ENCODE assay signal across 20 mouse cellular contexts in genomic region chr9:91048569-91048968, GRCm38 (mm10).
DNase-seq lines count a peak whose midpoint lies in the region; ATAC-seq and TF ChIP-seq lines count a peak whose summit lies in the region.
"Had no signal": no experiment of that assay in that cellular context is flagged by ENCODE, and none has a peak within 500 bp of the region (broad histone marks: within the 10 kb centered on the region; RNA-seq: fewer than 3 reads in every experiment).

No protein-coding gene starts in this region.

- no peaks in the 10 kb centered on the region for H3K4me1 ChIP-seq in hindbrain, postnatal 0 days (ENCODE audit: insufficient read depth, low read length)
- H3K4me1 ChIP-seq in hindbrain, embryonic 13.5 days (replicated peaks) = no peaks in the 10 kb centered on the region
- peaks cover 2% of the 10 kb centered on the region; the same call in 1 of the 2 replicates for H3K4me1 ChIP-seq in limb, embryonic 11.5 days (ENCODE audit: control insufficient read depth, insufficient read depth, low read length)
- peaks cover 4% of the 10 kb centered on the region for H3K4me1 ChIP-seq in limb, embryonic 10.5 days
- H3K4me1 ChIP-seq: heart, embryonic 12.5 days; hindbrain, embryonic 15.5 days; liver, embryonic 12.5 days; lung, embryonic 15.5 days; midbrain, embryonic 10.5 days; neural tube, embryonic 12.5 days had no signal

- no peaks in the 10 kb centered on the region for H3K9me3 ChIP-seq in hindbrain, postnatal 0 days (ENCODE audit: low read length)
- no peaks in the 10 kb centered on the region for H3K9me3 ChIP-seq in hindbrain, embryonic 13.5 days
- H3K9me3 ChIP-seq in limb, embryonic 11.5 days (ENCODE audit: control insufficient read depth, low read length) = no peaks in the 10 kb centered on the region
- no peaks in the 10 kb centered on the region for H3K9me3 ChIP-seq in limb, embryonic 10.5 days (replicated peaks)
- H3K9me3 ChIP-seq: heart, embryonic 12.5 days; hindbrain, embryonic 15.5 days; liver, embryonic 12.5 days; lung, embryonic 15.5 days; midbrain, embryonic 10.5 days; neural tube, embryonic 12.5 days had no signal

- H3K4me3 ChIP-seq in hindbrain, postnatal 0 days (ENCODE audit: low read length) = no peak overlapping the region
- H3K4me3 ChIP-seq in hindbrain, embryonic 13.5 days = no peak overlapping the region
- H3K4me3 ChIP-seq in limb, embryonic 11.5 days (ENCODE audit: low read depth, low read length) = no peak overlapping the region
- H3K4me3 ChIP-seq in limb, embryonic 10.5 days = no peak overlapping the region
- H3K4me3 ChIP-seq: heart, embryonic 12.5 days; hindbrain, embryonic 15.5 days; liver, embryonic 12.5 days; lung, embryonic 15.5 days; midbrain, embryonic 10.5 days; neural tube, embryonic 12.5 days had no signal

- no peak overlapping the region for H3K9ac ChIP-seq in hindbrain, postnatal 0 days (replicated peaks; ENCODE audit: low read length)
- H3K9ac ChIP-seq in hindbrain, embryonic 13.5 days = no peak overlapping the region
- no peak overlapping the region for H3K9ac ChIP-seq in limb, embryonic 11.5 days (ENCODE audit: low read length)
- H3K9ac ChIP-seq: heart, embryonic 12.5 days; hindbrain, embryonic 15.5 days; liver, embryonic 12.5 days; lung, embryonic 15.5 days; neural tube, embryonic 12.5 days had no signal

- no peaks in the 10 kb centered on the region for H3K27me3 ChIP-seq in hindbrain, postnatal 0 days (ENCODE audit: insufficient read depth, low read length)
- H3K27me3 ChIP-seq in hindbrain, embryonic 13.5 days = no peaks in the 10 kb centered on the region
- no peaks in the 10 kb centered on the region for H3K27me3 ChIP-seq in limb, embryonic 11.5 days (ENCODE audit: control insufficient read depth, insufficient read depth, low read length)
- no peaks in the 10 kb centered on the region for H3K27me3 ChIP-seq in limb, embryonic 10.5 days (ENCODE audit: low read depth, poor library complexity, severe bottlenecking)
- H3K27me3 ChIP-seq: heart, embryonic 12.5 days; hindbrain, embryonic 15.5 days; liver, embryonic 12.5 days; lung, embryonic 15.5 days; neural tube, embryonic 12.5 days had no signal

- H3K27ac ChIP-seq in hindbrain, postnatal 0 days = no peak overlapping the region
- no peak overlapping the region for H3K27ac ChIP-seq in hindbrain, embryonic 13.5 days
- H3K27ac ChIP-seq in limb, embryonic 11.5 days (replicated peaks; ENCODE audit: low read depth, low read length) = no peak overlapping the region
- H3K27ac ChIP-seq in limb, embryonic 10.5 days = no peak overlapping the region
- H3K27ac ChIP-seq: hindbrain, embryonic 15.5 days; liver, embryonic 12.5 days; lung, embryonic 15.5 days; macrophage; midbrain, embryonic 10.5 days; neural tube, embryonic 12.5 days had no signal

- no peak overlapping the region for H3K4me2 ChIP-seq in hindbrain, postnatal 0 days (ENCODE audit: low read depth, low read length)
- H3K4me2 ChIP-seq in hindbrain, embryonic 13.5 days = no peak overlapping the region
- H3K4me2 ChIP-seq in limb, embryonic 11.5 days (ENCODE audit: low read depth, severe bottlenecking) = no peak overlapping the region
- H3K4me2 ChIP-seq: heart, embryonic 12.5 days; hindbrain, embryonic 15.5 days; liver, embryonic 12.5 days; lung, embryonic 15.5 days; neural tube, embryonic 12.5 days had no signal

- WGBS in hindbrain, postnatal 0 days = 33% methylated on average over 2 of the region's 2 CpGs
- WGBS in hindbrain, embryonic 13.5 days = 38% methylated on average over 2 of the region's 2 CpGs
- 33% methylated on average over 2 of the region's 2 CpGs for WGBS in limb, embryonic 11.5 days
- WGBS in limb, embryonic 10.5 days = 30% methylated on average over 2 of the region's 2 CpGs

- TF ChIP-seq CTCF in hindbrain, postnatal 0 days (IDR thresholded peaks at IDR 0.05; ENCODE audit: low read depth) = 0 out of 2 replicates have a peak, but pooled peaks have one; percentile 2
- peak; percentile 18; the same call in 1 of the 2 replicates for TF ChIP-seq CTCF in brain, embryonic 14.5 days (IDR thresholded peaks at IDR 0.05; ENCODE audit: borderline replicate concordance, extremely low read depth, insufficient read depth, insufficient read length)

- no peak for ATAC-seq in hindbrain, postnatal 0 days
- ATAC-seq in hindbrain, embryonic 13.5 days (ENCODE audit: low FRiP score) = no peak
- no peak for ATAC-seq in limb, embryonic 11.5 days (ENCODE audit: insufficient number of reproducible peaks, low FRiP score, low TSS enrichment, low read depth)
- ATAC-seq: intestine, postnatal 0 days; liver, embryonic 12.5 days had no signal

- DNase-seq in hindbrain, postnatal 0 days (ENCODE audit: low spot score) = no peak
- peak; percentile 27 for DNase-seq in limb, embryonic 11.5 days (ENCODE audit: low spot score)
- DNase-seq in limb, embryonic 10.5 days (ENCODE audit: low spot score) = no peak
- peak; percentile 30 for DNase-seq in ES-CJ7 (ENCODE audit: low read depth, low spot score)
- no peak for DNase-seq in brain, embryonic 14.5 days (ENCODE audit: low read depth)
- no peak for DNase-seq in right cerebral cortex, postnatal 4 days
- DNase-seq: adrenal gland, adult 8-10 months; cerebellum, adult 11 months; heart, postnatal 14 days; left cerebral cortex, postnatal 4 days; thymus, postnatal 36 days had no signal

- no peaks in the 10 kb centered on the region for H3K36me3 ChIP-seq in hindbrain, postnatal 0 days (ENCODE audit: insufficient read depth, low read length)
- H3K36me3 ChIP-seq in hindbrain, embryonic 13.5 days = no peaks in the 10 kb centered on the region
- no peaks in the 10 kb centered on the region for H3K36me3 ChIP-seq in limb, embryonic 11.5 days (ENCODE audit: control insufficient read depth, insufficient read depth, low read length)
- no peaks in the 10 kb centered on the region for H3K36me3 ChIP-seq in limb, embryonic 10.5 days
- H3K36me3 ChIP-seq: heart, embryonic 12.5 days; hindbrain, embryonic 15.5 days; liver, embryonic 12.5 days; lung, embryonic 15.5 days; midbrain, embryonic 10.5 days; neural tube, embryonic 12.5 days had no signal

- TF ChIP-seq POLR2A in brain, embryonic 14.5 days (IDR thresholded peaks at IDR 0.05; ENCODE audit: borderline replicate concordance, extremely low read depth, insufficient read depth, insufficient read length, poor library complexity, severe bottlenecking) = no peak

Comparison
In these comparisons a context has a peak if more than half of its experiments do, and no peak if none do; other contexts are left out.
1. DNase-seq: peak in limb, embryonic 11.5 days (single experiment) and ES-CJ7 (single experiment); none in hindbrain, postnatal 0 days (single experiment), limb, embryonic 10.5 days (single experiment), brain, embryonic 14.5 days (single experiment) and right cerebral cortex, postnatal 4 days (single experiment).